Mouse (Mus musculus) embryonic facial prominence, embryonic 12.5 days (tissue): ENCODE results near the gene Ncf2. TPM values are rescaled to one million over a fixed set of nuclear protein-coding genes. Genes with fewer than 3 reads are reported as not detected.

Experiments used
- ATAC-seq: fragments of 200-750 bp; cut with Nextera tagmentation; 2 replicates; pipeline ENCODE4 v1.8.0; 2017; ENCODE audit not compliant: insufficient number of reproducible peaks, insufficient read depth, low FRiP score, low TSS enrichment
- H3K27ac ChIP-seq: fragments of 300-500 bp; sonication (generic); 2 replicates; pipeline ENCODE4 v1.5.1; 2016; ENCODE audit warnings: mild to moderate bottlenecking
- H3K27me3 ChIP-seq: fragments of 300-500 bp; sonication (generic); 2 replicates; pipeline ENCODE4 v1.6.1; 2016; ENCODE audit warnings: mild to moderate bottlenecking, moderate library complexity
- H3K36me3 ChIP-seq: fragments of 300-500 bp; sonication (generic); 2 replicates; pipeline ENCODE4 v1.6.1; 2016; ENCODE audit warnings: mild to moderate bottlenecking
- H3K4me1 ChIP-seq: fragments of 300-500 bp; sonication (generic); 2 replicates; pipeline ENCODE4 v1.6.1; 2016
- H3K4me2 ChIP-seq: fragments of 300-500 bp; sonication (generic); replicated peaks from 2 replicates; pipeline ENCODE4 v1.6.1; 2016; ENCODE audit warnings: mild to moderate bottlenecking, moderate library complexity
- H3K4me3 ChIP-seq: fragments of 300-500 bp; sonication (generic); 2 replicates; pipeline ENCODE4 v1.5.1; 2016; ENCODE audit warnings: mild to moderate bottlenecking
- H3K9ac ChIP-seq: fragments of 300-500 bp; sonication (generic); 2 replicates; pipeline ENCODE4 v1.6.1; 2016; ENCODE audit warnings: mild to moderate bottlenecking, moderate library complexity
- H3K9me3 ChIP-seq: fragments of 300-500 bp; sonication (generic); 2 replicates; pipeline ENCODE4 v1.6.1; 2016; ENCODE audit warnings: mild to moderate bottlenecking, moderate library complexity
- WGBS: fragments of 180-500 bp; shearing (Covaris S2); methylation state at CpG from one replicate; pipeline ENCODE4 v1.1.7; 2016; 5-methylcytosine and 5-hydroxymethylcytosine counted together
- polyA plus RNA-seq: library from polyadenylated mRNA; unstranded; fragments of >200 nt; fragmentation: Nextera tagmentation; extraction: Ambion mirVana; gene quantifications from 2 replicates; pipeline ENCODE4 v1.2.1, GENCODE M21; 2016

Gene Ncf2
- polyA plus RNA-seq, 1 experiment from 2014 or later: 2.4 TPM

GRCm38 (mm10) chr1:152800633-152801176 lies 711 bp downstream of the Ncf2 start:
- H3K9me3 ChIP-seq: no peaks in the 10 kb centered on the region
- no peak overlapping the region for H3K4me2 ChIP-seq
- no peaks in the 10 kb centered on the region for H3K36me3 ChIP-seq
- no peak overlapping the region for H3K9ac ChIP-seq
- H3K4me1 ChIP-seq: 0 out of 2 replicates have a peak, but pooled peaks cover 4% of the 10 kb centered on the region
- WGBS: 86% methylated on average over 13 of the region's 13 CpGs
- ATAC-seq: no peak
- no peaks in the 10 kb centered on the region for H3K27me3 ChIP-seq
- H3K4me3 ChIP-seq: no peak overlapping the region
- H3K27ac ChIP-seq: no peak overlapping the region

- no peaks in the 10 kb centered on the region for H3K27me3 ChIP-seq
- H3K9ac ChIP-seq: no peak overlapping the region
- H3K27ac ChIP-seq: no peak overlapping the region
- ATAC-seq: no peak
- no peak overlapping the region for H3K4me2 ChIP-seq
- 84% methylated on average over 6 of the region's 6 CpGs for WGBS
- no peaks in the 10 kb centered on the region for H3K9me3 ChIP-seq
- H3K4me1 ChIP-seq: peaks cover 6% of the 10 kb centered on the region; the same call in 1 of the 2 replicates
- no peaks in the 10 kb centered on the region for H3K36me3 ChIP-seq
- no peak overlapping the region for H3K4me3 ChIP-seq
Observed at GRCm38 (mm10) chr1:152804907-152805306, 4.9 kb downstream of the Ncf2 start.

- Histone ChIP-seq H3K9me3 (no peaks in the 10 kb centered on the region), H3K4me3 (no peak overlapping the region), H3K36me3 (no peaks in the 10 kb centered on the region), H3K9ac (no peak overlapping the region), H3K4me1 (peaks cover 5% of the 10 kb centered on the region; the same call in 1 of the 2 replicates), H3K4me2 (no peak overlapping the region), H3K27me3 (no peaks in the 10 kb centered on the region), H3K27ac (peak overlapping the region; percentile 58; the same call in 1 of the 2 replicates)
- 59% methylated on average over 18 of the region's 18 CpGs for WGBS
- no peak for ATAC-seq
Observed at GRCm38 (mm10) chr1:152807619-152808391, 7.8 kb downstream of the Ncf2 start.

GRCm38 (mm10) chr1:152808392-152808680 lies 8.3 kb downstream of the Ncf2 start:
- ATAC-seq: no peak
- 79% methylated on average over 2 of the region's 2 CpGs for WGBS

GRCm38 (mm10) chr1:152809541-152810252 lies 9.7 kb downstream of the Ncf2 start:
- no peak overlapping the region for H3K27ac ChIP-seq
- no peaks in the 10 kb centered on the region for H3K36me3 ChIP-seq
- H3K4me2 ChIP-seq: no peak overlapping the region
- H3K9me3 ChIP-seq: no peaks in the 10 kb centered on the region
- H3K9ac ChIP-seq: no peak overlapping the region
- no peak overlapping the region for H3K4me3 ChIP-seq
- 35% methylated on average over 8 of the region's 8 CpGs for WGBS
- peaks cover 5% of the 10 kb centered on the region; the same call in 1 of the 2 replicates for H3K4me1 ChIP-seq
- ATAC-seq: 0 out of 2 replicates have a peak, but pooled peaks have one; percentile 19
- H3K27me3 ChIP-seq: no peaks in the 10 kb centered on the region

More at GRCm38 (mm10) chr1:152808392-152808680, 8.3 kb downstream of the Ncf2 start:
- Histone ChIP-seq H3K27me3 (no peaks in the 10 kb centered on the region), H3K4me2 (no peak overlapping the region), H3K9ac (no peak overlapping the region), H3K36me3 (no peaks in the 10 kb centered on the region), H3K4me1 (peaks cover 5% of the 10 kb centered on the region; the same call in 1 of the 2 replicates), H3K4me3 (no peak overlapping the region), H3K27ac (no peak overlapping the region), H3K9me3 (no peaks in the 10 kb centered on the region)

GRCm38 (mm10) chr1:152810533-152811439 lies 10.8 kb downstream of the Ncf2 start:
- no peak overlapping the region for H3K4me3 ChIP-seq
- no peaks in the 10 kb centered on the region for H3K27me3 ChIP-seq
- WGBS: 76% methylated on average over 13 of the region's 13 CpGs
- no peak overlapping the region for H3K27ac ChIP-seq
- H3K4me1 ChIP-seq: peaks cover 5% of the 10 kb centered on the region; the same call in 1 of the 2 replicates
- H3K9me3 ChIP-seq: no peaks in the 10 kb centered on the region
- no peak for ATAC-seq
- no peaks in the 10 kb centered on the region for H3K36me3 ChIP-seq
- H3K9ac ChIP-seq: no peak overlapping the region
- H3K4me2 ChIP-seq: no peak overlapping the region

- H3K27ac ChIP-seq: no peak overlapping the region
Observed at GRCm38 (mm10) chr1:152815265-152815701, 15.3 kb downstream of the Ncf2 start.

GRCm38 (mm10) chr1:152817027-152817769 lies 17.2 kb downstream of the Ncf2 start:
- no peak overlapping the region for H3K4me2 ChIP-seq

More at GRCm38 (mm10) chr1:152815265-152815701, 15.3 kb downstream of the Ncf2 start:
- Histone ChIP-seq H3K4me1 (peaks cover 3% of the 10 kb centered on the region; the same call in 1 of the 2 replicates), H3K36me3 (no peaks in the 10 kb centered on the region), H3K9me3 (no peaks in the 10 kb centered on the region), H3K27me3 (no peaks in the 10 kb centered on the region), H3K4me3 (no peak overlapping the region), H3K9ac (no peak overlapping the region), H3K4me2 (no peak overlapping the region)
- peak; percentile 71; the same call in 1 of the 2 replicates for ATAC-seq
- WGBS: 45% methylated on average over 7 of the region's 7 CpGs

GRCm38 (mm10) chr1:152817794-152818193 lies 17.8 kb downstream of the Ncf2 start:
- WGBS: 33% methylated on average over 10 of the region's 10 CpGs
- no peak overlapping the region for H3K27ac ChIP-seq

More at GRCm38 (mm10) chr1:152817027-152817769, 17.2 kb downstream of the Ncf2 start:
- Histone ChIP-seq H3K4me3 (no peak overlapping the region), H3K36me3 (no peaks in the 10 kb centered on the region), H3K9me3 (no peaks in the 10 kb centered on the region), H3K9ac (no peak overlapping the region), H3K4me1 (peaks cover 3% of the 10 kb centered on the region; the same call in 1 of the 2 replicates), H3K27me3 (no peaks in the 10 kb centered on the region), H3K27ac (no peak overlapping the region)
- no peak for ATAC-seq
- WGBS: 24% methylated on average over 12 of the region's 12 CpGs

GRCm38 (mm10) chr1:152819558-152819957 lies 19.6 kb downstream of the Ncf2 start:
- peaks cover 3% of the 10 kb centered on the region; the same call in 1 of the 2 replicates for H3K4me1 ChIP-seq
- H3K27ac ChIP-seq: no peak overlapping the region
- H3K9me3 ChIP-seq: no peaks in the 10 kb centered on the region
- H3K27me3 ChIP-seq: no peaks in the 10 kb centered on the region
- ATAC-seq: no peak
- no peaks in the 10 kb centered on the region for H3K36me3 ChIP-seq
- H3K4me2 ChIP-seq: no peak overlapping the region
- 87% methylated on average over 6 of the region's 6 CpGs for whole genome bisulfite sequencing
- H3K9ac ChIP-seq: no peak overlapping the region
- H3K4me3 ChIP-seq: no peak overlapping the region

More at GRCm38 (mm10) chr1:152817794-152818193, 17.8 kb downstream of the Ncf2 start:
- Histone ChIP-seq H3K36me3 (no peaks in the 10 kb centered on the region), H3K9ac (no peak overlapping the region), H3K4me1 (peaks cover 3% of the 10 kb centered on the region; the same call in 1 of the 2 replicates), H3K9me3 (no peaks in the 10 kb centered on the region), H3K4me3 (no peak overlapping the region), H3K4me2 (no peak overlapping the region), H3K27me3 (no peaks in the 10 kb centered on the region)
- ATAC-seq: no peak
